Mouse (Mus musculus) G1E-ER4 (cell line): ENCODE results near the gene Zscan4c. TPM values are rescaled to one million over a fixed set of nuclear protein-coding genes. Genes with fewer than 3 reads are reported as not detected.
"Not testable (repeated sequence)": the region's sequence is repeated elsewhere in the genome, so short reads cannot be mapped to it uniquely, and the experiment has no call there.

ENCODE experiments used
- GATA1 ChIP-seq: IDR thresholded peaks from one replicate; pipeline ENCODE4 v1.8.0; 2012; ENCODE audit warnings: low read length, inconsistent platforms
- polyA plus RNA-seq: library from polyadenylated mRNA; stranded (reverse); fragments of >175 nt; gene quantifications from 2 replicates; pipeline ENCODE4 v1.2.3, GENCODE M21; 2012

Gene Zscan4c
- polyA plus RNA-seq = not detected in 2 replicates

DNA sequence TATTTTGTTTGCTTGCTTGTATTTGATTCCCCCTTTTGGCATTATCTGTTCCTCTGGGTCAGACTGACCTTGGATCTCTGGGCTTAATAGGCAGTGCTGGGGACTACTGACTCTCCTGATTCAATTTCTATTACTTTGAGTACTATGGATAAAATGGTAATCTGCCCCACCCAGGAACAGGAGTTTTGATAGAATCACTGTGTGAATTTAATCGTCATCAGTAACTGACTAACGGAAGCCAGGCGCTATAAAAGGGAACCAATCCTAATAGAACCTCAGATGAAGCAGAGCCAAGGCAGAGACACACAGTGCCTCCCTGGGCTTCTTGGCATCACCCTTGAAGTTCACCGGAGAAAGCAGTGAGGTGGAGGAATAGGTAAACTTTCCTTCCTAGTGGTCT is at the start of gene Zscan4c:
Zscan4c (plus strand) TSS at position 301 of the 400 bp plus-strand sequence.
- TF ChIP-seq GATA1 = not testable (repeated sequence)

Other genes starting within 250 kb of the Zscan4c start
- not detected in 2 replicates for gene Zscan4b, start 100.7 kb upstream of the Zscan4c start, polyA plus RNA-seq
- gene Zscan4-ps1, start 63.9 kb downstream of the Zscan4c start, polyA plus RNA-seq = not detected in 2 replicates
- not detected in 2 replicates for gene Zscan4d, start 160.4 kb downstream of the Zscan4c start, polyA plus RNA-seq